Mouse (Mus musculus) stomach, postnatal 0 days (tissue): ENCODE measurements around the gene 9130213A22Rik. TPM values are rescaled to one million over a fixed set of nuclear protein-coding genes. Genes with fewer than 3 reads are reported as not detected.

Experiments
- ATAC-seq: fragments of 200-750 bp; cut with Nextera tagmentation; 2 replicates; pipeline ENCODE4 v1.8.0; 2017; ENCODE audit not compliant: low FRiP score, low TSS enrichment
- DNase-seq: peaks from one replicate; pipeline ENCODE4 v3.0.0-alpha.2; 2016; ENCODE audit warnings: low spot score
- H3K27ac ChIP-seq: fragments of 300-500 bp; sonication (generic); replicated peaks from 2 replicates; pipeline ENCODE4 v1.5.1; 2014; ENCODE audit warnings: mild to moderate bottlenecking, control low read depth
- H3K27me3 ChIP-seq: fragments of 300-500 bp; sonication (generic); 2 replicates; pipeline ENCODE4 v1.6.1; 2014; ENCODE audit warnings: low read length; ENCODE audit not compliant: control insufficient read depth, insufficient read depth
- H3K36me3 ChIP-seq: fragments of 300-500 bp; sonication (generic); 2 replicates; pipeline ENCODE4 v1.6.1; 2014; ENCODE audit warnings: low read length, mixed read lengths; ENCODE audit not compliant: control insufficient read depth, insufficient read depth
- H3K4me1 ChIP-seq: fragments of 300-500 bp; sonication (generic); replicated peaks from 2 replicates; pipeline ENCODE4 v1.6.1; 2014; ENCODE audit warnings: antibody characterized with exemption; ENCODE audit not compliant: control insufficient read depth, insufficient read depth
- H3K4me2 ChIP-seq: fragments of 300-500 bp; sonication (generic); replicated peaks from 2 replicates; pipeline ENCODE4 v1.6.1; 2014; ENCODE audit warnings: low read depth, mild to moderate bottlenecking, control low read depth, moderate library complexity
- H3K4me3 ChIP-seq: fragments of 300-500 bp; sonication (generic); 2 replicates; pipeline ENCODE4 v1.5.1; 2014; ENCODE audit warnings: low read depth, low read length, control low read depth
- H3K9ac ChIP-seq: fragments of 300-500 bp; sonication (generic); 2 replicates; pipeline ENCODE4 v1.6.1; 2014; ENCODE audit warnings: mild to moderate bottlenecking, low read length, control low read depth, mixed read lengths
- H3K9me3 ChIP-seq: fragments of 300-500 bp; sonication (generic); 2 replicates; pipeline ENCODE4 v1.6.1; 2016; ENCODE audit warnings: low read length; ENCODE audit not compliant: control insufficient read depth
- CTCF ChIP-seq: IDR thresholded peaks from 2 replicates; pipeline ENCODE4 v1.5.1; 2016; ENCODE audit warnings: antibody characterized with exemption, low read depth, mild to moderate bottlenecking, moderate library complexity
- EP300 ChIP-seq: optimal IDR thresholded peaks from 2 replicates; pipeline ENCODE3; 2016; ENCODE audit warnings: antibody characterized with exemption
- WGBS: fragments of 180-500 bp; shearing (Covaris S2); extraction: QIAGEN DNeasy Blood & Tissue Kit; methylation state at CpG from one replicate; pipeline ENCODE4 v1.1.7; 2014; 5-methylcytosine and 5-hydroxymethylcytosine counted together
- polyA plus RNA-seq: library from polyadenylated mRNA; unstranded; fragments of >200 nt; fragmentation: Nextera tagmentation; extraction: Ambion mirVana; gene quantifications from 2 replicates; pipeline ENCODE4 v1.2.1, GENCODE M21; 2015

The 9130213A22Rik gene
- polyA plus RNA-seq, 1 experiment from 2014 or later = 0.24 TPM

DNA sequence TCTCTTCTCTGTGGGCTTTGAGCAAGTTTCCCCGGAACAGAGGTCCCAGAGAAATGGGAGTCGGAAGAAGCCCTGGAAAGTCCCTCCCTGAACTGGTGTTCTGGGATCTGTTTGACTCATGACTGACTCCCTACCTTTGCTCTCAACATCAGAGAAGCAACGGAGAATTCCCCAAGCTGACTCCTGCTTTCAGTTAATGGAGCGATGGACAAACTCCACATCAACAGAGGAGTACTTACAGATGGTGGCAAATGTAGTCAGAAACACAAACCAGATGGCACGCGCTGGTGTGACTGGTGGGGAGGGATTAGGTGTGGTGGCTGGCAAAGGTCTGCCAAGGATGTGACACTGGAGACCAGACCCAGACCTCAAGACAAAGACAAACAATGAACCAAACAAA is 28.6 kb upstream of the 9130213A22Rik start:
- H3K27ac ChIP-seq = peak overlapping the region; percentile 20
- no peaks in the 10 kb centered on the region for H3K27me3 ChIP-seq
- no peak overlapping the region; the same call in 1 of the 2 replicates for H3K4me3 ChIP-seq
- H3K9me3 ChIP-seq = no peaks in the 10 kb centered on the region
- H3K9ac ChIP-seq = peak overlapping the region; percentile 41; the same call in 1 of the 2 replicates
- H3K36me3 ChIP-seq = no peaks in the 10 kb centered on the region
- ATAC-seq (no peak), DNase-seq (no peak)
- TF ChIP-seq EP300 (no peak), CTCF (no peak)
- 40% methylated on average over 6 of the region's 6 CpGs for WGBS
- H3K4me2 ChIP-seq = peak overlapping the region; percentile 42
- H3K4me1 ChIP-seq = no peaks in the 10 kb centered on the region

DNA sequence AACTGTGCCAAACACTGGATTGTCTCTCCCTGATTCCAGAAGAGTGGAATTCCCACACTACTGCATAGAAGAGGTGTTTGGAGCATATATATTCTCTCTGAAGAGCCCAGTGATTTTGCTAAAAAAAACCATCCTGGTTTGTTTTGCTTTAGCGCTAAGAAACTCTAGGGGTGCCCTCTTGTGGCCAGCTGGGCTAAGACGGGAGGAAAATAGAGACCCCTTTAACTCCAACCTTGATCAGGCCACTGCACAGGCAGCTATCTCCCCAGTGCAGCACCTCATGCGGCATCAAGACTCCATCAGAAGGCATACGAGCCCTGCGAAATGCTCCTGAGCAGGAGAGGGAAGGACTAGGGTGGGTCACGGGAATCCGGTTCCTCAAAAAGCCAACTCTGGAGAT is 28.1 kb upstream of the 9130213A22Rik start:
- Histone ChIP-seq H3K27me3 (no peaks in the 10 kb centered on the region), H3K4me2 (peak overlapping the region; percentile 42), H3K9me3 (no peaks in the 10 kb centered on the region), H3K9ac (no peak overlapping the region), H3K4me1 (no peaks in the 10 kb centered on the region), H3K36me3 (no peaks in the 10 kb centered on the region), H3K4me3 (no peak overlapping the region; the same call in 1 of the 2 replicates), H3K27ac (peak overlapping the region; percentile 20)
- under 1% methylated on average over 7 of the region's 7 CpGs for WGBS
- ATAC-seq (no peak), DNase-seq (peak; percentile 58)
- peak; percentile 78 for TF ChIP-seq CTCF
- no peak for TF ChIP-seq EP300

DNA sequence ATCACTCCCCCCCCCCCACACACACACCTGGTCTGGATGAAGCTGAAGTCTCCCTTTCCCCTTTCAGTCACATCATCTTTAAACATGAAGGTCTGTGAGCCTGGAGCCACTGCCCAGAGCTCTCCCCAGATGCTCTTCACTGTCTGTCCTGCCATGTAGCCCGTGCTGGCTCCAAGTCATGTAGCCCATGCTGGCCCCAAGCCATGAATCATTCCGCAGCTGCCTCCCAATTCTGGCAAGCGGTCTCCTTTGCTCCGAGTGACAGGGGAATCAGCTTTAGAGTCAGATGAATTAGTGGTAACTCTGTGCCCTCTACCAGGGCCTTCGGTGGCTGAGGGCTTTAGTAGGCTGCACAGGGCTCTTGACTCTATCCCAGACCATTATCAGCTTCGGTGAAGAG is 27.3 kb upstream of the 9130213A22Rik start:
- H3K27ac ChIP-seq = no peak overlapping the region
- no peak for ATAC-seq
- no peak overlapping the region for H3K9ac ChIP-seq
- H3K4me2 ChIP-seq = no peak overlapping the region
- H3K27me3 ChIP-seq = no peaks in the 10 kb centered on the region
- H3K36me3 ChIP-seq = no peaks in the 10 kb centered on the region
- no peak for DNase-seq
- WGBS = 68% methylated on average over 6 of the region's 6 CpGs
- H3K4me1 ChIP-seq = no peaks in the 10 kb centered on the region
- H3K4me3 ChIP-seq = no peak overlapping the region
- H3K9me3 ChIP-seq = no peaks in the 10 kb centered on the region
- no peak for TF ChIP-seq EP300
- TF ChIP-seq CTCF = no peak

DNA sequence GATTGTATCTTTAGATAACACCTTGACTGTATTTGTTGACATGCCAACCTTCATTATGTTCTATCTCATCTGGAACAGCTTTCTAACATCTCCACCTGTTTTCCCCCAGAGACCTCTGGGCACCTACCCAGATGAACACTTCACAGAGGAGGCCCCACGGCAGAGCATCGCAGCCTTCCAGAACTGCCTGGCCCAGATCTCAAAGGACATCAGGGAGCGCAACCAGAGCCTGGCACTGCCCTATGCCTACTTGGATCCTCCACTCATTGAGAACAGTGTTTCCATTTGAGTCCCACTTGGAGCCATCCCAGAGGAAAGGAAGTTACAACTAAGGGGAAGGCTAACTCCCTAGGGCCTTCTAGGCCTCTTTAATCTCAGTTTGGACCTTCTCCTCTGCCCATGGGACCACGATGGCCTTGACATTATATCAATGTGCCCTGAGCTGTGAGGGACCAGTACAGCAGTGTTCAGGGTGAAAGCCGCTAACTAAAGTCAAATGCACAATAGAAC is 26.1 kb upstream of the 9130213A22Rik start:
- Histone ChIP-seq H3K4me1 (no peaks in the 10 kb centered on the region), H3K4me2 (no peak overlapping the region), H3K36me3 (no peaks in the 10 kb centered on the region), H3K9ac (no peak overlapping the region), H3K9me3 (no peaks in the 10 kb centered on the region), H3K4me3 (no peak overlapping the region), H3K27ac (no peak overlapping the region), H3K27me3 (no peaks in the 10 kb centered on the region)
- DNase-seq (no peak), ATAC-seq (no peak)
- TF ChIP-seq EP300 (no peak), CTCF (no peak)
- WGBS = 89% methylated on average over 5 of the region's 5 CpGs

DNA sequence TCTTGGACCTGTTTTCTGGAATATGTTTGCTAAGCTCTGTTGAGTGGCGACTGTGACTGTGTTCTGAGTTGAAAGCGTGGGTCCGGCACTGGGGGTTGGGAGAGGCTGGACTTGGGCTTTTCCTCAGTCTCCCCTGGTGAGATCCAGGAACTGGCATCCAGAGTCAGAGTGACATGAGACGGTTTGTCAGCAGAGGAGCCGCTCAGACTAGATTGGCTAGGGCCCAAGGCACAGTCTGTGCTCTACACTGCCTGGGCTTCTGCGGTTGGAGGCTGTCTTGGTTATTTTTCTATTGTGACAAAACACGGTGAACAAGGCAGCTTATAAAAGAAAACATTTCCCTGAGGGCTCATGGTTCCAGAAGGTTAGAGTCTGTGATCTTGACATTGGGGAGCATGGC is 25.2 kb upstream of the 9130213A22Rik start:
- DNase-seq = no peak
- ATAC-seq = no peak
- H3K36me3 ChIP-seq = no peaks in the 10 kb centered on the region

DNA sequence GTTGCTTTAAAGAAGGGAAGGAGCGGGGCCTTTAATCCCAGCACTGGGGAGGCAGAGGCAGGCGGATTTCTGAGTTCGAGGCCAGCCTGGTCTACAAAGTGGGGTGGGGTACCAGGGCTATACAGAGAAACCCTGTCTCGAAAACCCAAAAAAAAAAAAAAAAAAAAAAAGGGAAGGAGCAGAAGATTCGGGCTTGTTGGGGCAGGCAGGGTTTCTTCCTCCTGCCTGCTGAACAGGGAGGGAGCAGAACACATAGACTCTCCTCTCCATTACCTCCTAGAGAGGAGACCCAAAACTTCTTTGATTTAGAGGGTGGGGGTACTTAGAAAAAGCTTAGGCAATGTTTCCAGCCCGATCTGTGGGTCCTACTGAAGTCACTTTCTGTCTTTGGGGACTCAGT is 13.0 kb upstream of the 9130213A22Rik start:
- no peak overlapping the region for H3K4me2 ChIP-seq
- H3K4me1 ChIP-seq = peaks cover 4% of the 10 kb centered on the region; the same call in 1 of the 2 replicates
- no peak for DNase-seq
- no peak overlapping the region for H3K4me3 ChIP-seq
- H3K27ac ChIP-seq = no peak overlapping the region
- WGBS = 85% methylated on average over 6 of the region's 6 CpGs
- ATAC-seq = no peak
- H3K9me3 ChIP-seq = no peaks in the 10 kb centered on the region
- no peaks in the 10 kb centered on the region for H3K27me3 ChIP-seq
- no peaks in the 10 kb centered on the region for H3K36me3 ChIP-seq
- no peak overlapping the region for H3K9ac ChIP-seq
- TF ChIP-seq CTCF = no peak

More for the DNA sequence above, 25.2 kb upstream of the 9130213A22Rik start:
- no peaks in the 10 kb centered on the region for H3K27me3 ChIP-seq
- H3K4me2 ChIP-seq = no peak overlapping the region
- WGBS = 63% methylated on average over 7 of the region's 7 CpGs
- no peak overlapping the region for H3K27ac ChIP-seq
- H3K4me1 ChIP-seq = no peaks in the 10 kb centered on the region
- no peak overlapping the region for H3K9ac ChIP-seq
- H3K4me3 ChIP-seq = no peak overlapping the region
- no peaks in the 10 kb centered on the region for H3K9me3 ChIP-seq
- TF ChIP-seq EP300 (no peak), CTCF (no peak)
